Mouse (Mus musculus) heart, adult 2 months (tissue): Measurements from ENCODE around the gene Hoxb8. TPM values are rescaled to one million over a fixed set of nuclear protein-coding genes. Genes with fewer than 3 reads are reported as not detected.

ENCODE experiments used
- DNase-seq, 2 experiments: peaks; one replicate each; pipeline ENCODE4 v3.0.0; 2021
- H3K27ac ChIP-seq: fragments of 200-600 bp; 2 replicates; pipeline ENCODE4 v1.8.1; 2022
- H3K27me3 ChIP-seq: fragments of 200-500 bp; 2 replicates; pipeline ENCODE4 v1.6.1; 2012; ENCODE audit warnings: mild to moderate bottlenecking, low read length, inconsistent platforms, mixed read lengths; ENCODE audit not compliant: control insufficient read depth, insufficient read depth
- H3K36me3 ChIP-seq: fragments of 200-500 bp; 2 replicates; pipeline ENCODE4 v1.6.1; 2012; ENCODE audit warnings: low read length, inconsistent platforms; ENCODE audit not compliant: control insufficient read depth, insufficient read depth
- H3K4me1 ChIP-seq: fragments of 200-500 bp; 2 replicates; pipeline ENCODE4 v1.6.1; 2011; ENCODE audit warnings: low read length; ENCODE audit not compliant: control insufficient read depth, insufficient read depth
- H3K4me3 ChIP-seq: fragments of 200-600 bp; 2 replicates; pipeline ENCODE4 v1.8.1; 2022
- H3K79me2 ChIP-seq: fragments of 200-500 bp; replicated peaks from 2 replicates; pipeline ENCODE4 v1.6.1; 2012; ENCODE audit warnings: mild to moderate bottlenecking, inconsistent platforms, low read length, moderate library complexity, mixed read lengths; ENCODE audit not compliant: control insufficient read depth, insufficient read depth
- H3K9ac ChIP-seq: fragments of 200-500 bp; 2 replicates; pipeline ENCODE4 v1.6.1; 2012; ENCODE audit warnings: low read depth, mild to moderate bottlenecking, control low read depth, inconsistent platforms, low read length, mixed read lengths
- CTCF ChIP-seq: fragments of 200-600 bp; IDR thresholded peaks from 2 replicates; pipeline ENCODE4 v1.8.1; 2022; ENCODE audit warnings: antibody characterized with exemption, mild to moderate bottlenecking, moderate library complexity
- EP300 ChIP-seq: fragments of 200-500 bp; IDR thresholded peaks from 2 replicates; pipeline ENCODE4 v1.6.1; 2011; ENCODE audit warnings: low read depth, low read length, control low read depth; ENCODE audit not compliant: insufficient read depth
- POLR2A ChIP-seq: fragments of 200-500 bp; IDR thresholded peaks from 2 replicates; pipeline ENCODE4 v1.6.1; 2011; ENCODE audit warnings: mild to moderate bottlenecking, low read depth, low read length, control low read depth; ENCODE audit not compliant: insufficient read depth
- WGBS: fragments of 180-500 bp; shearing (Covaris S2); methylation state at CpG from one replicate; pipeline ENCODE4 v1.1.7; 2018; 5-methylcytosine and 5-hydroxymethylcytosine counted together
- intact Hi-C: fragments of 180-260 bp; cut with DNase I; formaldehyde crosslinking; loops from one replicate; pipeline ENCODE4 v1.15.1; 2025
- polyA plus RNA-seq: library from polyadenylated mRNA; depleted of rRNA; stranded (reverse); fragments of >200 nt; gene quantifications from 2 replicates; pipeline ENCODE4 v1.2.3, GENCODE M21; 2012
- total RNA-seq, 2 experiments: library from RNA; stranded (reverse); gene quantifications; 2 replicates each; pipeline ENCODE4 v1.2.3; 2021

Gene Hoxb8
- total and polyA plus RNA-seq, 3 experiments = not detected

- Histone ChIP-seq H3K27me3 (peaks cover 41% of the 10 kb centered on the region), H3K4me1 (no peaks in the 10 kb centered on the region), H3K36me3 (no peaks in the 10 kb centered on the region), H3K9ac (peak within 1 kb of the TSS; percentile 40), H3K27ac (peak within 1 kb of the TSS; percentile 2; the same call in 1 of the 2 replicates), H3K79me2 (no peaks in the 10 kb centered on the region), H3K4me3 (peak within 1 kb of the TSS; percentile 33)
- WGBS = 2% methylated on average over 69 of the region's 69 CpGs
- TF ChIP-seq POLR2A (no peak), CTCF (peak; percentile 83)
- peak; percentile 59 to 77 for DNase-seq
- intact Hi-C loops = loop anchor here (1.0 to 5.0 kb wide), 3 partner anchors 104 to 249 kb away; no protein-coding TSS in a partner anchor
Measured at GRCm38 (mm10) chr11:96303151-96304099, 21.7 kb downstream of the Hoxb8 start, which contains the start of gene Hoxb5. TSS of gene Hoxb5 (plus strand) at chr11:96303336.

GRCm38 (mm10) chr11:96304381-96305195 is 22.9 kb downstream of the Hoxb8 start:
- Histone ChIP-seq H3K27ac (no peak overlapping the region), H3K4me1 (no peaks in the 10 kb centered on the region), H3K79me2 (no peaks in the 10 kb centered on the region), H3K36me3 (no peaks in the 10 kb centered on the region), H3K9ac (0 out of 2 replicates have a peak overlapping the region, but pooled peaks have one; percentile 14), H3K27me3 (peaks cover 33% of the 10 kb centered on the region), H3K4me3 (no peak overlapping the region; the same call in 1 of the 2 replicates)
- TF ChIP-seq POLR2A (no peak), EP300 (no peak), CTCF (no peak)
- DNase-seq = no peak
- 11% methylated on average over 38 of the region's 38 CpGs for WGBS
- intact Hi-C loops = loop anchor here (5.0 kb wide), 2 partner anchors 233 to 248 kb away; no protein-coding TSS in a partner anchor

- 80% methylated on average over 6 of the region's 6 CpGs for WGBS
- H3K27me3 ChIP-seq = peaks cover 24% of the 10 kb centered on the region
- TF ChIP-seq POLR2A (no peak), CTCF (no peak), EP300 (no peak)
- H3K4me1 ChIP-seq = no peaks in the 10 kb centered on the region
- intact Hi-C loops = no loop called here
- H3K9ac ChIP-seq = no peak overlapping the region
- no peak for DNase-seq
- no peak overlapping the region for H3K27ac ChIP-seq
- no peaks in the 10 kb centered on the region for H3K79me2 ChIP-seq
- H3K36me3 ChIP-seq = no peaks in the 10 kb centered on the region
- no peak overlapping the region for H3K4me3 ChIP-seq
Measured at GRCm38 (mm10) chr11:96305505-96306182, 23.9 kb downstream of the Hoxb8 start.

- H3K27me3 ChIP-seq = peaks cover 20% of the 10 kb centered on the region
- 48% methylated on average over 7 of the region's 7 CpGs for WGBS
- DNase-seq = no peak
- H3K4me1 ChIP-seq = no peaks in the 10 kb centered on the region
- TF ChIP-seq EP300 (no peak), POLR2A (no peak), CTCF (no peak)
- no peak overlapping the region for H3K4me3 ChIP-seq
- no peaks in the 10 kb centered on the region for H3K36me3 ChIP-seq
- no peaks in the 10 kb centered on the region for H3K79me2 ChIP-seq
- intact Hi-C loops = no loop called here
- H3K27ac ChIP-seq = no peak overlapping the region
- no peak overlapping the region for H3K9ac ChIP-seq
Measured at GRCm38 (mm10) chr11:96306183-96306907, 24.6 kb downstream of the Hoxb8 start.

GRCm38 (mm10) chr11:96306908-96307269 is 25.2 kb downstream of the Hoxb8 start:
- H3K4me1 ChIP-seq = no peaks in the 10 kb centered on the region
- peaks cover 17% of the 10 kb centered on the region for H3K27me3 ChIP-seq
- H3K36me3 ChIP-seq = no peaks in the 10 kb centered on the region
- no peak for TF ChIP-seq EP300
- TF ChIP-seq POLR2A = no peak
- TF ChIP-seq CTCF = no peak
- 28% methylated on average over 13 of the region's 13 CpGs for WGBS
- H3K4me3 ChIP-seq = no peak overlapping the region
- no peaks in the 10 kb centered on the region for H3K79me2 ChIP-seq
- H3K27ac ChIP-seq = no peak overlapping the region
- no peak for DNase-seq
- H3K9ac ChIP-seq = no peak overlapping the region
- intact Hi-C loops = no loop called here
